Mouse (Mus musculus) stomach, postnatal 0 days (tissue): Measurements from ENCODE around the gene Coq5. TPM values are rescaled to one million over a fixed set of nuclear protein-coding genes. Genes with fewer than 3 reads are reported as not detected.

ENCODE experiments used
- ATAC-seq: fragments of 200-750 bp; cut with Nextera tagmentation; 2 replicates; pipeline ENCODE4 v1.8.0; 2017; ENCODE audit not compliant: low FRiP score, low TSS enrichment
- DNase-seq: peaks from one replicate; pipeline ENCODE4 v3.0.0-alpha.2; 2016; ENCODE audit warnings: low spot score
- H3K27ac ChIP-seq: fragments of 300-500 bp; sonication (generic); replicated peaks from 2 replicates; pipeline ENCODE4 v1.5.1; 2014; ENCODE audit warnings: mild to moderate bottlenecking, control low read depth
- H3K27me3 ChIP-seq: fragments of 300-500 bp; sonication (generic); 2 replicates; pipeline ENCODE4 v1.6.1; 2014; ENCODE audit warnings: low read length; ENCODE audit not compliant: control insufficient read depth, insufficient read depth
- H3K36me3 ChIP-seq: fragments of 300-500 bp; sonication (generic); 2 replicates; pipeline ENCODE4 v1.6.1; 2014; ENCODE audit warnings: low read length, mixed read lengths; ENCODE audit not compliant: control insufficient read depth, insufficient read depth
- H3K4me1 ChIP-seq: fragments of 300-500 bp; sonication (generic); replicated peaks from 2 replicates; pipeline ENCODE4 v1.6.1; 2014; ENCODE audit warnings: antibody characterized with exemption; ENCODE audit not compliant: control insufficient read depth, insufficient read depth
- H3K4me2 ChIP-seq: fragments of 300-500 bp; sonication (generic); replicated peaks from 2 replicates; pipeline ENCODE4 v1.6.1; 2014; ENCODE audit warnings: low read depth, mild to moderate bottlenecking, control low read depth, moderate library complexity
- H3K4me3 ChIP-seq: fragments of 300-500 bp; sonication (generic); 2 replicates; pipeline ENCODE4 v1.5.1; 2014; ENCODE audit warnings: low read depth, low read length, control low read depth
- H3K9ac ChIP-seq: fragments of 300-500 bp; sonication (generic); 2 replicates; pipeline ENCODE4 v1.6.1; 2014; ENCODE audit warnings: mild to moderate bottlenecking, low read length, control low read depth, mixed read lengths
- H3K9me3 ChIP-seq: fragments of 300-500 bp; sonication (generic); 2 replicates; pipeline ENCODE4 v1.6.1; 2016; ENCODE audit warnings: low read length; ENCODE audit not compliant: control insufficient read depth
- CTCF ChIP-seq: IDR thresholded peaks from 2 replicates; pipeline ENCODE4 v1.5.1; 2016; ENCODE audit warnings: antibody characterized with exemption, low read depth, mild to moderate bottlenecking, moderate library complexity
- EP300 ChIP-seq: optimal IDR thresholded peaks from 2 replicates; pipeline ENCODE3; 2016; ENCODE audit warnings: antibody characterized with exemption
- WGBS: fragments of 180-500 bp; shearing (Covaris S2); extraction: QIAGEN DNeasy Blood & Tissue Kit; methylation state at CpG from one replicate; pipeline ENCODE4 v1.1.7; 2014; 5-methylcytosine and 5-hydroxymethylcytosine counted together
- polyA plus RNA-seq: library from polyadenylated mRNA; unstranded; fragments of >200 nt; fragmentation: Nextera tagmentation; extraction: Ambion mirVana; gene quantifications from 2 replicates; pipeline ENCODE4 v1.2.1, GENCODE M21; 2015

Gene Coq5
- polyA plus RNA-seq, 1 experiment from 2014 or later: 32.6 TPM

DNA sequence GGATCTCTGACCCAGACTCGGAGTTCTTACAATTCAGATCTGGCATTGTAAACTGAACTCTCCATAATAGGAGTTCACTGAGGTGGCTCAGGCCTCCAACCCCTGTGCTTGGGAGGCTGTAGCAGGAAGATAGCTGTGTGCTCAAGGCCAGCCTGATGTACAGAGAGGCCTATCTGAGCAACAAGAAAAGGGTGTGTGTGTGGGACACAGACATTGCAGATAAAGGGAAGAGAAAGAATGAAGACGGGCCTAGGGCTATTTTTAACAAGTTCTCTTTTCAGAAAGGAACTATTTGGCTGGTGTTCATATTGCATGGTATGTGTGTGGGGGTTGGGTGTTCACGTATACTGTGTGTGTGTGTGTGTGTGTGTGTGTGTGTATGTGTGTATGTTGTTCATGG lies 54.2 kb downstream of the Coq5 start:
- Histone ChIP-seq H3K4me2 (no peak overlapping the region), H3K9me3 (no peaks in the 10 kb centered on the region), H3K27ac (no peak overlapping the region), H3K4me1 (no peaks in the 10 kb centered on the region), H3K4me3 (no peak overlapping the region), H3K36me3 (peaks cover 25% of the 10 kb centered on the region), H3K9ac (no peak overlapping the region), H3K27me3 (no peaks in the 10 kb centered on the region)
- WGBS: 57% methylated on average over 3 of the region's 3 CpGs
- DNase-seq: no peak
- no peak for ATAC-seq
- TF ChIP-seq EP300 (no peak), CTCF (no peak)

DNA sequence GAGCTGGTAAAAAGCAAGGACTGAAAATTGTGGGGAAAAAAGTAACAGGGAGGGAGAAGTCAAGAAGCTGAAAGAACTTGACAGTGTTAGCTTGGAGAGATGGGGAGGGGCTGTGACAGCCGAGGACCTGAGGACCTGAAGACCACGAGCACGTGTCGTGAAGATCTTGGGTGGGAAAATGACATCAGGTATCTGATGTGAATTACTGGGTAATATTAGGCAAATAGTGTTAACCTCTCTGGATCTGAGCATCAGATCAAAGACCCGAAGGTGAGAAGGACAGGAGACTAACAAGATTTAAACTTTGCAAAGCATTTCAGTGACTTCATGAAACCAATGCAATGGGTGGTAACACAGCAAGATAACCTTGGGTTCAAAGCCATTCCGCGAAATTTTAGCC lies 60.5 kb downstream of the Coq5 start:
- Histone ChIP-seq H3K36me3 (peaks cover 5% of the 10 kb centered on the region), H3K27ac (no peak overlapping the region), H3K27me3 (no peaks in the 10 kb centered on the region), H3K4me2 (peak overlapping the region; percentile 92), H3K9ac (peak overlapping the region; percentile 92; the same call in 1 of the 2 replicates), H3K9me3 (no peaks in the 10 kb centered on the region), H3K4me1 (no peaks in the 10 kb centered on the region), H3K4me3 (peak overlapping the region; percentile 91)
- no peak for TF ChIP-seq CTCF
- no peak for TF ChIP-seq EP300
- 16% methylated on average over 7 of the region's 7 CpGs for WGBS
- DNase-seq: no peak
- ATAC-seq: no peak

DNA sequence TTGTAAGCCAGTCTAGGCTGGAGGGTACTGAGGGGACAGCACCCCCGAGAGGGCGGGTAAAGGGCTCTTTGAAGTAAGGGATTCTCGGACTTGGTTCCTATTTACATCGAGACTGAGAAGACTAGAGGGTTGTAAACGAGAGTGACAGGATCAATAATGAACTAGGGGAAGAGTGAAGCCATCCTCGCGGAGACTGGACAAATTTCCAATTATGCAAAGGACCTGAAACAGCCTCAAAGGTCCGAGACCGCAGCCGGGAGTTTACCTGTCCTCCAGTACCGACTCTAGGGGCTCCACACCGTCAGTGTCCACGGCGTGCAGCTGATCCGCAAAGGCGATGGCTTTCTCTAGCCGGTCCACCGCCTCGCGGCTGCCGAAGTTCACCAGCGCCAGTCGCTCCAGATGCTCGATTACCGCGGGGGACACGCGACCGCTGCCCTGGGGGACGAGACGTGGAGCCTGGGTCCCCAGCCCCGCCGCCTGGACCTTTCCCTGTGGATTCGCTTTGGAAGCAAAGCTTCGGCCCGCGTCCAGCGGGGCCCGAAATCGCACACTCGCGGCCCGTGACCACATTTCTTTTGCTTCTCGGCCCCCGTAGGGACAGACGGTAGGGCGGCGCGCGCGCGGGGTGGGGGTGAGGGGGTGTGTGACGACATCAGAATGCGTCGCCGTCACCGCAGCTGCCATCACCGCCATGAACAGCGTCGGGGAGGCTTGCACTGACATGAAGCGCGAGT lies 61.3 kb downstream of the Coq5 start, which contains the start of the genes Gatc and Triap1:
Gene Gatc (minus strand): TSS at position 602 of the 737 bp plus-strand sequence.
Gene Triap1 (plus strand): TSS at position 649 of the 737 bp plus-strand sequence.
- H3K4me3 ChIP-seq: peak within 1 kb of the TSS; percentile 91
- no peaks in the 10 kb centered on the region for H3K9me3 ChIP-seq
- under 1% methylated on average over 58 of the region's 62 CpGs for WGBS
- TF ChIP-seq CTCF (peak; percentile 11; the same call in 1 of the 2 replicates), EP300 (no peak)
- H3K4me1 ChIP-seq: no peaks in the 10 kb centered on the region
- H3K27ac ChIP-seq: peak within 1 kb of the TSS; percentile 78
- peak; percentile 93 for ATAC-seq
- H3K4me2 ChIP-seq: peak within 1 kb of the TSS; percentile 92
- H3K9ac ChIP-seq: peak within 1 kb of the TSS; percentile 92
- no peaks in the 10 kb centered on the region for H3K27me3 ChIP-seq
- peak; percentile 92 for DNase-seq
- H3K36me3 ChIP-seq: peaks cover 7% of the 10 kb centered on the region

DNA sequence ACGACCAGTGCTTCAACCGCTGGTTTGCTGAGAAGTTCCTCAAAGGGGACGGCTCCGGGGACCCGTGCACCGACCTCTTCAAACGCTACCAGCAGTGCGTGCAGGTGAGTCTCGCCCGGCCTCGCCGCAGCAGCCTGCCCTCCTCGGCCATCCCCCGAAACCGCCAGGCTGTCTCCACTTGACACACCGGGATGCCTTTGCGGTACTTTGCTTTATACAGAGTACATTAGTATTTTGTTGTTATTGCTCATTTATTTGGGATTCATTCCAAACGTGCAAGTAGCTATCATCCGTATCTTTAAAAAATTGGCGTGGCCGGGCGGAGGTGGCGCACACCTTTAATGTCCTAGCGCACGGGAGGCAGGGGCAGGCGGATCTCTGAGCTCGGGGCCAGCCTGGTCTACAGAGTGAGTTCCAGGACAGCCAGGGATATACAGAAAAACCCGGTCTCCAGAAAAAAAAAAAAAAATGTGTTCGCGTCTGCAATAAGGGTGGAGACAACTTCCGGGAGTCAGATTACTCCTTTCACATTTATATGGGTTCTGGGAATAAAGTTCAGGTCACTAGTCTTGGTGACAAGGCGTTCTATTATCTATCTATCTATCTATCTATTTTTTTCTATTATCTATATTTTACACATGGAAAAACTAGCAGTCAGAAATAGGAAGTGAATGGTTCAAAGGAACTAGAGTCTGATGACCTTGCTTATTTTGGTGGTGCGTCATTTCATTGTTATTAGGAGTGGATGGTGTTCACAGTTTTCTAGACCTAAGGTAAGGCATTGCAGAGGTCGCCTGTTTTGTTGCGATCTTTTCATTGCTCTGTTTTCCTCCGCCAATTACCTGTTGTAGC lies 62.1 kb downstream of the Coq5 start:
- peak overlapping the region; percentile 78 for H3K27ac ChIP-seq
- 9% methylated on average over 36 of the region's 36 CpGs for WGBS
- peak overlapping the region; percentile 92 for H3K4me2 ChIP-seq
- peak; percentile 53; the same call in 1 of the 2 replicates for ATAC-seq
- H3K36me3 ChIP-seq: peaks cover 4% of the 10 kb centered on the region; the same call in 1 of the 2 replicates
- no peaks in the 10 kb centered on the region for H3K27me3 ChIP-seq
- DNase-seq: no peak
- H3K9ac ChIP-seq: peak overlapping the region; percentile 92
- H3K4me1 ChIP-seq: no peaks in the 10 kb centered on the region
- H3K4me3 ChIP-seq: peak overlapping the region; percentile 91
- no peaks in the 10 kb centered on the region for H3K9me3 ChIP-seq
- TF ChIP-seq CTCF (no peak; the same call in 1 of the 2 replicates), EP300 (no peak)

Other genes with a start within 250 kb of the Coq5 start
- 17.9 and 22.2 TPM in 2 replicates for gene Gm10401, start 181.4 kb upstream of the Coq5 start, polyA plus RNA-seq
- gene Acads, start 160.3 kb upstream of the Coq5 start, polyA plus RNA-seq: 70.6 and 73.8 TPM in 2 replicates
- gene Unc119b, start 144.7 kb upstream of the Coq5 start, polyA plus RNA-seq: 12.7 and 12.9 TPM in 2 replicates
- gene Mlec, start 121.5 kb upstream of the Coq5 start, polyA plus RNA-seq: 30.4 and 34.0 TPM in 2 replicates
- 0.44 and 0.67 TPM in 2 replicates for gene Cabp1, start 85.3 kb upstream of the Coq5 start, polyA plus RNA-seq
- gene Pop5, start 43.8 kb upstream of the Coq5 start, polyA plus RNA-seq: 83.9 and 85.3 TPM in 2 replicates
- 84.0 and 93.0 TPM in 2 replicates for gene Rnf10, start 6.8 kb upstream of the Coq5 start, polyA plus RNA-seq
- gene Dynll1, start 21.3 kb downstream of the Coq5 start, polyA plus RNA-seq: 1,661 and 1,792 TPM in 2 replicates
- gene Srsf9, start 47.5 kb downstream of the Coq5 start, polyA plus RNA-seq: 121 and 129 TPM in 2 replicates
- 12.9 and 14.7 TPM in 2 replicates for gene Gatc, start 61.5 kb downstream of the Coq5 start, polyA plus RNA-seq
- 63.3 and 65.4 TPM in 2 replicates for gene Triap1, start 61.6 kb downstream of the Coq5 start, polyA plus RNA-seq
- 1,431 and 1,574 TPM in 2 replicates for gene Cox6a1, start 69.3 kb downstream of the Coq5 start, polyA plus RNA-seq
- 3.2 and 3.6 TPM in 2 replicates for gene Msi1, start 149.9 kb downstream of the Coq5 start, polyA plus RNA-seq
- gene Pla2g1b, start 186.6 kb downstream of the Coq5 start, polyA plus RNA-seq: 464 and 489 TPM in 2 replicates
- 10.1 and 11.5 TPM in 2 replicates for gene Sirt4, start 205.1 kb downstream of the Coq5 start, polyA plus RNA-seq
- 21.1 and 25.8 TPM in 2 replicates for gene Pxn, start 227.0 kb downstream of the Coq5 start, polyA plus RNA-seq